Mouse (Mus musculus): ENCODE data around the gene Cpxm2. TPM values are rescaled to one million over a fixed set of nuclear protein-coding genes. Genes with fewer than 3 reads are reported as not detected.

Gene Cpxm2
- total RNA-seq (2022): 10 to 100 TPM; 34.6 to 53.0 (median 42.7) TPM

GRCm38 (mm10) chr7:132154368-132154961 is at the start of gene Cpxm2:
Gene Cpxm2, minus strand, starts transcription at chr7:132154739.
- no peak for DNase-seq (ENCODE audit: low spot score)

- no peak for DNase-seq (ENCODE audit: low spot score)
These were observed 49.6 kb upstream of the Cpxm2 start for GRCm38 (mm10) chr7:132204073-132204612.

GRCm38 (mm10) chr7:132199686-132200085 is 45.1 kb upstream of the Cpxm2 start:
- no peak for DNase-seq (ENCODE audit: low spot score)

- DNase-seq (ENCODE audit: low spot score): no peak
These were observed 44.3 kb upstream of the Cpxm2 start for GRCm38 (mm10) chr7:132198806-132199205.

GRCm38 (mm10) chr7:132197817-132198475 is 43.4 kb upstream of the Cpxm2 start:
- DNase-seq (ENCODE audit: low spot score): no peak

- DNase-seq (ENCODE audit: low spot score): peak; percentile 59
These were observed 42.0 kb upstream of the Cpxm2 start for GRCm38 (mm10) chr7:132196581-132196980.

GRCm38 (mm10) chr7:132193606-132194005 is 39.1 kb upstream of the Cpxm2 start:
- DNase-seq (ENCODE audit: low spot score): peak; percentile 33

- no peak for DNase-seq (ENCODE audit: low spot score)
These were observed 32.9 kb upstream of the Cpxm2 start for GRCm38 (mm10) chr7:132187456-132187855.

- DNase-seq (ENCODE audit: low spot score): no peak
These were observed 29.4 kb upstream of the Cpxm2 start for GRCm38 (mm10) chr7:132183892-132184404.

GRCm38 (mm10) chr7:132181586-132182198 is 27.2 kb upstream of the Cpxm2 start:
- DNase-seq (ENCODE audit: low spot score): no peak

GRCm38 (mm10) chr7:132181042-132181441 is 26.5 kb upstream of the Cpxm2 start:
- DNase-seq (ENCODE audit: low spot score): no peak

- DNase-seq (ENCODE audit: low spot score): no peak
These were observed 24.5 kb upstream of the Cpxm2 start for GRCm38 (mm10) chr7:132179049-132179448.

GRCm38 (mm10) chr7:132174787-132175186 is 20.2 kb upstream of the Cpxm2 start:
- DNase-seq (ENCODE audit: low spot score): no peak

GRCm38 (mm10) chr7:132174296-132174695 is 19.8 kb upstream of the Cpxm2 start:
- DNase-seq (ENCODE audit: low spot score): no peak

- DNase-seq (ENCODE audit: low spot score): no peak
These were observed 17.7 kb upstream of the Cpxm2 start for GRCm38 (mm10) chr7:132172220-132172619.

GRCm38 (mm10) chr7:132171716-132172115 is 17.2 kb upstream of the Cpxm2 start:
- no peak for DNase-seq (ENCODE audit: low spot score)

- DNase-seq (ENCODE audit: low spot score): no peak
These were observed 15.1 kb upstream of the Cpxm2 start for GRCm38 (mm10) chr7:132169419-132170169.

GRCm38 (mm10) chr7:132167239-132167638 is 12.7 kb upstream of the Cpxm2 start:
- DNase-seq (ENCODE audit: low spot score): no peak

- no peak for DNase-seq (ENCODE audit: low spot score)
These were observed 7.7 kb upstream of the Cpxm2 start for GRCm38 (mm10) chr7:132162254-132162653.

- no peak for DNase-seq (ENCODE audit: low spot score)
These were observed 3.9 kb upstream of the Cpxm2 start for GRCm38 (mm10) chr7:132158321-132159025.

GRCm38 (mm10) chr7:132153725-132154147 is 803 bp downstream of the Cpxm2 start:
- DNase-seq (ENCODE audit: low spot score): no peak
